10 mouse cellular contexts compared by ENCODE assay signal in the genomic region with DNA sequence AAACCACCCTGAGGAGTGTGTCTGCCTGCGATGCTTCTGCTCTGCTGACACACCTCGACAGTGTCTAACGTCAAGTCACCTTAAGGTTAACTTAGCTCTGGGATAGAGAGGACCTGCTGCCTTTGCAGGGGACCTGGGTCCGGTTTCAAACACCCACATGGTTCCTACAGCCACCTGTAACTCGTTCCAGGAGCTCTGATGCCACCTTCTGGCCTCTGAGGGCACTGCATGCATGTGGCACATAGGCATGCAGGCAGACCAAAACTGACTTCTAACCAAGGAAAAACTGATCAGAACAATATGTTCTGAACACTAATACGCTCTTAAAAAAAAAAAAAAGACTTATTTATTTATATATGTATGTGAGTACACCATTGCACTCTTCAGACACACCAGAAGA. TPM values are rescaled to one million over a fixed set of nuclear protein-coding genes. Genes with fewer than 3 reads are reported as not detected.
DNase-seq lines count a peak whose midpoint lies in the region; ATAC-seq and TF ChIP-seq lines count a peak whose summit lies in the region.
"Had no signal": no experiment of that assay in that cellular context is flagged by ENCODE, and none has a peak within 500 bp of the region (broad histone marks: within the 10 kb centered on the region; RNA-seq: fewer than 3 reads in every experiment).

No protein-coding gene starts in this region.

- no peaks in the 10 kb centered on the region for H3K27me3 ChIP-seq in limb, embryonic 11.5 days (ENCODE audit: control insufficient read depth, insufficient read depth, low read length)
- no peaks in the 10 kb centered on the region for H3K27me3 ChIP-seq in limb, embryonic 10.5 days (ENCODE audit: low read depth, poor library complexity, severe bottlenecking)
- H3K27me3 ChIP-seq in small intestine, adult 2 months (ENCODE audit: control insufficient read depth, insufficient read depth, low read length): no peaks in the 10 kb centered on the region
- H3K27me3 ChIP-seq in forebrain, embryonic 11.5 days (ENCODE audit: control insufficient read depth, insufficient read depth, low read length): no peaks in the 10 kb centered on the region
- H3K27me3 ChIP-seq: hindbrain, embryonic 15.5 days; stomach, embryonic 15.5 days had no signal

- DNase-seq in CD4-positive, CD25-positive, alpha-beta regulatory T cell, adult 2 months (ENCODE audit: low read depth, low spot score): peak; percentile 74
- peak; percentile 48 for DNase-seq in limb, embryonic 11.5 days (ENCODE audit: low spot score)
- DNase-seq in limb, embryonic 10.5 days (ENCODE audit: low spot score): no peak
- DNase-seq in brain, embryonic 14.5 days (ENCODE audit: low read depth): no peak
- no peak for DNase-seq in forebrain, embryonic 11.5 days (ENCODE audit: low spot score)
- DNase-seq in gastrocnemius, adult 8-10 months (ENCODE audit: low spot score in 2 of 2): no peak

- no peak overlapping the region for H3K4me2 ChIP-seq in limb, embryonic 11.5 days (ENCODE audit: low read depth, severe bottlenecking)
- H3K4me2 ChIP-seq in forebrain, embryonic 11.5 days (ENCODE audit: low read depth, low read length, severe bottlenecking): no peak overlapping the region
- H3K4me2 ChIP-seq: hindbrain, embryonic 15.5 days; stomach, embryonic 15.5 days had no signal

- no peaks in the 10 kb centered on the region for H3K4me1 ChIP-seq in limb, embryonic 11.5 days (ENCODE audit: control insufficient read depth, insufficient read depth, low read length)
- peaks cover 12% of the 10 kb centered on the region for H3K4me1 ChIP-seq in limb, embryonic 10.5 days
- peaks cover 4% of the 10 kb centered on the region; the same call in 1 of the 2 replicates for H3K4me1 ChIP-seq in small intestine, adult 2 months (ENCODE audit: control insufficient read depth, insufficient read depth, insufficient read length, low read length)
- H3K4me1 ChIP-seq in forebrain, embryonic 11.5 days (replicated peaks; ENCODE audit: control insufficient read depth, insufficient read depth, low read length): no peaks in the 10 kb centered on the region
- H3K4me1 ChIP-seq: stomach, embryonic 15.5 days had no signal

- no peaks in the 10 kb centered on the region for H3K9me3 ChIP-seq in limb, embryonic 11.5 days (ENCODE audit: control insufficient read depth, low read length)
- no peaks in the 10 kb centered on the region for H3K9me3 ChIP-seq in limb, embryonic 10.5 days (replicated peaks)
- H3K9me3 ChIP-seq in forebrain, embryonic 11.5 days (ENCODE audit: control insufficient read depth, low read length): no peaks in the 10 kb centered on the region; the same call in 1 of the 2 replicates
- H3K9me3 ChIP-seq: hindbrain, embryonic 15.5 days; stomach, embryonic 15.5 days had no signal

- ATAC-seq in CD4-positive, CD25-positive, alpha-beta regulatory T cell, adult 4 months: no peak
- no peak for ATAC-seq in limb, embryonic 11.5 days (ENCODE audit: insufficient number of reproducible peaks, low FRiP score, low TSS enrichment, low read depth)
- no peak for ATAC-seq in forebrain, embryonic 11.5 days (replicated peaks; ENCODE audit: low FRiP score)

- no peak overlapping the region for H3K4me3 ChIP-seq in limb, embryonic 11.5 days (ENCODE audit: low read depth, low read length)
- no peak overlapping the region for H3K4me3 ChIP-seq in limb, embryonic 10.5 days
- H3K4me3 ChIP-seq in small intestine, adult 2 months (ENCODE audit: low read depth, low read length): no peak overlapping the region
- H3K4me3 ChIP-seq in forebrain, embryonic 11.5 days (ENCODE audit: low read depth, low read length): no peak overlapping the region
- H3K4me3 ChIP-seq: hindbrain, embryonic 15.5 days; stomach, embryonic 15.5 days had no signal

- TF ChIP-seq POLR2A in brain, embryonic 14.5 days (IDR thresholded peaks at IDR 0.05; ENCODE audit: borderline replicate concordance, extremely low read depth, insufficient read depth, insufficient read length, poor library complexity, severe bottlenecking): no peak
- no peak for TF ChIP-seq POLR2A in small intestine, adult 2 months (IDR thresholded peaks at IDR 0.05; ENCODE audit: low read depth, low read length)

- TF ChIP-seq CTCF in brain, embryonic 14.5 days (IDR thresholded peaks at IDR 0.05; ENCODE audit: borderline replicate concordance, extremely low read depth, insufficient read depth, insufficient read length): peak; percentile 31; the same call in 1 of the 2 replicates
- peak; percentile 51; the same call in 1 of the 2 replicates for TF ChIP-seq CTCF in small intestine, adult 2 months (IDR thresholded peaks at IDR 0.05; ENCODE audit: extremely low read depth, insufficient read length, insufficient replicate concordance, low read depth, low read length)

- no peak overlapping the region for H3K27ac ChIP-seq in limb, embryonic 11.5 days (replicated peaks; ENCODE audit: low read depth, low read length)
- no peak overlapping the region for H3K27ac ChIP-seq in limb, embryonic 10.5 days
- no peak overlapping the region for H3K27ac ChIP-seq in small intestine, adult 2 months (ENCODE audit: insufficient read depth, low read depth, low read length)
- H3K27ac ChIP-seq in forebrain, embryonic 11.5 days (ENCODE audit: low read depth, low read length): no peak overlapping the region
- H3K27ac ChIP-seq: hindbrain, embryonic 15.5 days; stomach, embryonic 15.5 days had no signal

- 94% methylated on average over 6 of the region's 6 CpGs for WGBS in limb, embryonic 11.5 days
- 93% methylated on average over 6 of the region's 6 CpGs for WGBS in limb, embryonic 10.5 days
- 93% methylated on average over 6 of the region's 6 CpGs for WGBS in small intestine, adult 2 months
- 96% methylated on average over 6 of the region's 6 CpGs for whole genome bisulfite sequencing in forebrain, embryonic 11.5 days

- peaks cover 4% of the 10 kb centered on the region; the same call in 1 of the 2 replicates for H3K36me3 ChIP-seq in limb, embryonic 11.5 days (ENCODE audit: control insufficient read depth, insufficient read depth, low read length)
- H3K36me3 ChIP-seq in limb, embryonic 10.5 days: peaks cover 33% of the 10 kb centered on the region
- peaks cover 14% of the 10 kb centered on the region for H3K36me3 ChIP-seq in small intestine, adult 2 months (ENCODE audit: control insufficient read depth, insufficient read depth, low read length)
- H3K36me3 ChIP-seq in forebrain, embryonic 11.5 days (ENCODE audit: control insufficient read depth, insufficient read depth, low read length): peaks cover 3% of the 10 kb centered on the region

- no peak overlapping the region for H3K9ac ChIP-seq in limb, embryonic 11.5 days (ENCODE audit: low read length)
- H3K9ac ChIP-seq in forebrain, embryonic 11.5 days (ENCODE audit: low read length): no peak overlapping the region
- H3K9ac ChIP-seq: hindbrain, embryonic 15.5 days; stomach, embryonic 15.5 days had no signal

RNA-seq across cellular contexts. Expression of gene Rab3ip, which starts 7.5 kb away (rescaled TPM):
- 10 to 100 TPM; 12.1 to 15.9 TPM for polyA plus RNA-seq in CD4-positive, CD25-positive, alpha-beta regulatory T cell, adult 4 months (2017; shearing (Covaris generic))
- polyA plus RNA-seq in limb, embryonic 11.5 days (2014; fragmentation: Nextera tagmentation; extraction: Ambion mirVana): 43.1 and 43.5 TPM in 2 replicates
- 36.7 and 40.0 TPM in 2 replicates for polyA plus RNA-seq in limb, embryonic 10.5 days (2016; fragmentation: Nextera tagmentation; extraction: Ambion mirVana)
- polyA plus RNA-seq in brain, embryonic 14.5 days (2012; rRNA removed): 48.9 and 65.7 TPM in 2 replicates
- 134 and 169 TPM in 2 replicates for polyA plus RNA-seq in small intestine, adult 2 months (2012; rRNA removed)
- 45.7 and 46.5 TPM in 2 replicates for polyA plus RNA-seq in forebrain, embryonic 11.5 days (2014; fragmentation: Nextera tagmentation; extraction: Ambion mirVana)
- total RNA-seq in gastrocnemius, adult 8-10 months (2022): 10 to 100 TPM; 25.0 to 47.1 (median 34.0) TPM

RNA-seq across cellular contexts. Expression of gene Gm10271, which starts 29.4 kb away (rescaled TPM):
- not detected for polyA plus RNA-seq in CD4-positive, CD25-positive, alpha-beta regulatory T cell, adult 4 months (2017; shearing (Covaris generic))
- not detected in 2 replicates for polyA plus RNA-seq in limb, embryonic 11.5 days (2014; fragmentation: Nextera tagmentation; extraction: Ambion mirVana)
- polyA plus RNA-seq in limb, embryonic 10.5 days (2016; fragmentation: Nextera tagmentation; extraction: Ambion mirVana): not detected in 2 replicates
- not detected in 2 replicates for polyA plus RNA-seq in brain, embryonic 14.5 days (2012; rRNA removed)
- polyA plus RNA-seq in small intestine, adult 2 months (2012; rRNA removed): not detected in 2 replicates
- not detected in 2 replicates for polyA plus RNA-seq in forebrain, embryonic 11.5 days (2014; fragmentation: Nextera tagmentation; extraction: Ambion mirVana)
- total RNA-seq in gastrocnemius, adult 8-10 months (2022): not detected
- polyA plus RNA-seq: hindbrain, embryonic 15.5 days; stomach, embryonic 15.5 days had no signal

RNA-seq across cellular contexts. Expression of gene Best3, which starts 43.1 kb away (rescaled TPM):
- polyA plus RNA-seq in CD4-positive, CD25-positive, alpha-beta regulatory T cell, adult 4 months (2017; shearing (Covaris generic)): not detected
- 0.23 and 0.31 TPM in 2 replicates for polyA plus RNA-seq in limb, embryonic 11.5 days (2014; fragmentation: Nextera tagmentation; extraction: Ambion mirVana)
- polyA plus RNA-seq in limb, embryonic 10.5 days (2016; fragmentation: Nextera tagmentation; extraction: Ambion mirVana): 0.05 TPM in 1 of 2 replicates, not detected in the other
- 0.11 and 0.18 TPM in 2 replicates for polyA plus RNA-seq in brain, embryonic 14.5 days (2012; rRNA removed)
- 0.08 TPM in 1 of 2 replicates, not detected in the other for polyA plus RNA-seq in small intestine, adult 2 months (2012; rRNA removed)
- 0.09 and 0.15 TPM in 2 replicates for polyA plus RNA-seq in forebrain, embryonic 11.5 days (2014; fragmentation: Nextera tagmentation; extraction: Ambion mirVana)
- total RNA-seq in gastrocnemius, adult 8-10 months (2022): 10 to 100 TPM; 20.6 to 37.3 (median 29.6) TPM

RNA-seq across cellular contexts. Expression of gene Myrfl, which starts 46.3 kb away (rescaled TPM):
- polyA plus RNA-seq in CD4-positive, CD25-positive, alpha-beta regulatory T cell, adult 4 months (2017; shearing (Covaris generic)): under 1 TPM in 1 of 2 experiments, not detected in 1; 0.09 TPM
- 0.07 and 0.16 TPM in 2 replicates for polyA plus RNA-seq in limb, embryonic 11.5 days (2014; fragmentation: Nextera tagmentation; extraction: Ambion mirVana)
- polyA plus RNA-seq in limb, embryonic 10.5 days (2016; fragmentation: Nextera tagmentation; extraction: Ambion mirVana): 0.04 TPM in 1 of 2 replicates, not detected in the other
- 0.05 and 0.10 TPM in 2 replicates for polyA plus RNA-seq in brain, embryonic 14.5 days (2012; rRNA removed)
- 5.1 and 22.8 TPM in 2 replicates for polyA plus RNA-seq in small intestine, adult 2 months (2012; rRNA removed)
- 0.08 and 0.17 TPM in 2 replicates for polyA plus RNA-seq in forebrain, embryonic 11.5 days (2014; fragmentation: Nextera tagmentation; extraction: Ambion mirVana)
- under 1 TPM in 2 of 4 experiments, not detected in 2; 0.07 to 0.11 TPM for total RNA-seq in gastrocnemius, adult 8-10 months (2022)

Comparison
In these comparisons a context has a peak if more than half of its experiments do, and no peak if none do; other contexts are left out.
1. DNase-seq: peak in CD4-positive, CD25-positive, alpha-beta regulatory T cell, adult 2 months (single experiment) and limb, embryonic 11.5 days (single experiment); none in limb, embryonic 10.5 days (single experiment), brain, embryonic 14.5 days (single experiment), forebrain, embryonic 11.5 days (single experiment) and gastrocnemius, adult 8-10 months (0 of 2).